Mouse (Mus musculus) gastrocnemius, postnatal 14 days (tissue): ENCODE data around the gene Lrrc9. TPM values are rescaled to one million over a fixed set of nuclear protein-coding genes. Genes with fewer than 3 reads are reported as not detected.
A peak's percentile ranks its signal among the peaks of the same experiment; 100 is the strongest.

Experiments
- DNase-seq: peaks from one replicate; pipeline ENCODE4 v3.0.0; 2021; ENCODE audit warnings: mixed read lengths
- intact Hi-C: fragments of 180-260 bp; cut with DNase I; formaldehyde crosslinking; loops from one replicate; pipeline ENCODE4 v1.15.1; 2025; ENCODE audit warnings: low total_unique reads
- microRNA-seq, 2 experiments: library from miRNA; unstranded; fragments of <30 nt; microRNA quantifications; one replicate each; pipeline ENCODE4 v1.2.0; 2021
- total RNA-seq, 2 experiments: library from RNA; stranded (reverse); gene quantifications; 2 replicates each; pipeline ENCODE4 v1.2.3; 2021

Lrrc9 gene
- total RNA-seq, 2 experiments from 2014 or later, result 0.06 TPM; not detected in 1

DNA sequence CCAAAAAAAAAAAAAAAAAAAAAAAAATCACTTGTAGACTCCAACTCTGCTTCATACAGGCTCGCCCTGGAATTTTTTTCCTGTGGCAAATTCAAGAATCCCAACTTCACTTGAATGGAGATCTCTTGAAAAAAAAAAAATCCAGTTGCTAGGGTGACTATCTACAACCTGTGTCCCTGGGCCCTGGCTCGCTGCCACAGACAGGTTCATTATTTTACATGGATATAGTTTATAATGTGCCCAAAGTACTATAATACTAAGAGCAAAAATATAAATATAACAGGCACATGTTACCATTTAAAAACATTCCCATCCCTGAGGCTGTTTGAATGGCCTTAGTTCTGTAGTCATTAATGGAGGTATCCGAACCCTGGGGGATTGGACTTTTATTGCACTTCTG, 93.9 kb downstream of the Lrrc9 start:
- intact Hi-C loops, result loop anchor here (10.0 kb wide), 1 partner anchor 129 kb away; the partner anchor contains the start of gene Dhrs7

DNA sequence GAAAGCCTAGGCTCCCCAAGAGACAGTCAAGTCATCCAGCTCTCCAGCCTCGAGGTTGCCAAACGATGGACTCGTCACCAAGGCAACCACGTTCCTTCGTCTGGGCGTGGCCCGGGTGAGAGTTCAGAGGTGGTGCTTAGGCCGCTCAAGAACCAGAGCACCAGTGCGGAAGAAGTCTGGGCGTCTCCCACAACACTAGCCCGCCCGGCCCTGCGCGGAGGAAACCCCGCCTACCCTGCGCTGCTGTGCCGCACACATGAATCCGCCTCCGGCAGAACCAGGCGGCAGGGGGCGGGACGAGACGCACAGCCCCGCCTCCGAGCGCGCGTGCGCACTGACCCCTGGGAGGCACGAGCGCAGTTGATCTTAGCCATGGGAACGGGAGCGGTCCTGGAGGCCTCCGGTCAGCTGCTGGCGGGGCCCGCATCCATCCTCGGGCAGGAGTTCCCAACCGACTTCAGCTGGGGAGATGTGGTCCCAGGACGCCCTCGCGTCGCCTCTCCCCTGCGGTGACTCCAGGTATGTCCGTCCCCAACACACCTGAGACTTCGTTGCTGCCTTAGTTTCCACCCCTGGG, 94.4 kb downstream of the Lrrc9 start, which contains the start of gene Pcnx4:
Gene Pcnx4, plus strand, starts transcription at position 363 of the 577 bp plus-strand sequence.
- intact Hi-C loops, result loop anchor here (10.0 kb wide), 1 partner anchor 129 kb away; the partner anchor contains the start of gene Dhrs7

More for the DNA sequence above, 93.9 kb downstream of the Lrrc9 start:
- no peak for DNase-seq

DNA sequence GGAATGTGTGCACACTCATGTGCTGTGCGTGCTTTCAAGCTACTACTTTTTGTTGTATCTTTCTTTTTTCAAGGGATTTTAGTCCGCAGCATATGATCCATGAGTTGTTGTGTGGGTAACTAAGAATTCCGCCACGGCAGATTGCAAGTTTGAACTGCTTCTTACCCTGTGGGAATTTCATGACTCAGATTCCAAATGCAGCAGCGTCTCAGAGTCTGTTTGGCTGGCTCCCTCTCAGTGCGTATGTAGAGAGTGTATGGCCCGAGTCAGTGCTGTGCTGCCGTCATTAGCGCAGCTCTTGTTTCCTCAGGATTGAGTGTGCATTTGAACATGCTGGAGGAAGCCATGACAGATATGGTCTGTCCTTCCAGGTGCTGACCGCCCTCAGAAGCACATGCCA, 96.9 kb downstream of the Lrrc9 start:
- DNase-seq, result no peak
- intact Hi-C loops, result loop anchor here (10.0 kb wide), 1 partner anchor 126 kb away; the partner anchor contains the start of gene Dhrs7

More for the DNA sequence above, 94.4 kb downstream of the Lrrc9 start, which contains the start of gene Pcnx4:
- DNase-seq, result peak; percentile 97

DNA sequence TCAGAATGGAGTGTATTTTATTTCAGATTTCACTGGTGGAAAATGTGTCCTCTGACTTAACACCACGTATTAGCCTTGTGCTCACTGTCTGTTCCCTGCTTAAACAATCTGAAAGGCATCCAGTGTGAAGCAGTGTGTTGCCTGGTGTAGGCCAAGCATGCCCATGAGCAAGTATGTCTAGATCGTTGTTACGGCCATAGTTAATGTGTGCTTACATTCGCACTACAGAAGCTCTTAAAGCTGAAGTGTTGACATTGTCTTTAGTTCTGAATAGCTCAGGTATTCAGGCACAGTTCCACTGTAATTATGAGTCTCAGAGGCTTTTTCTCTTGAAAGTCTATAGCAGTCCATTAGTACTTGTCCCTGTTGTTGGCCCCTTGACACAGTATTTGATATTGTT, 112.7 kb downstream of the Lrrc9 start:
- DNase-seq, result no peak
- intact Hi-C loops, result no loop called here

DNA sequence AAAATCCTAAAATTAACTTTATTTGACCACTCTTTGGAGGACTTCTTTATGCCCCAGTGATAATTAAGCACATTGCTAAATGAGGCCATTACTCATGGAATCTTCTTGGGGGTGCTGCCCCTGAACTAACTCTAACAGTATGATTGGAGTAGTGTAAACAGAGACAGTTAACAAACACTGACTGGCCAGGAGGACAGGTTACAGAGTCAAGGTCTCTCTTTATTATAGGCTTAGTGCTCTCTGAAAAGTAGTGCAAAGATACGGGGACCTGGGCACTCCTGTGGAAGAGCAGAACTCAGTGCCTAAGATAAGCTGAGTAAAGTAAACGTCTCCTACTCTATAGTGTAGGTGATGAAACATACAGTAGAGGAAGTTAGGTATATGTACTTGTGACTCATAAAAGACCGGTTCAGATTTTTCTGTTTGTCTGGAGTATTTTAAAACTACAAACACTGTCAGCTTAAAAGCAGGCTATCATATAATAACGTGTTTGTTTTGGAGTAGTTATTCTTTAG, 122.7 kb downstream of the Lrrc9 start:
- DNase-seq, result no peak
- intact Hi-C loops, result no loop called here

Small RNAs within 50 kb of the gene (microRNA-seq; reads per million reads assigned to microRNA genes)
- 0 reads per million in 2 experiments for gene Gm44392

Other genes starting within 250 kb of the Lrrc9 start
- 1 to 10 TPM; 3.3 to 4.6 TPM for gene Rtn1, start 32.8 kb upstream of the Lrrc9 start, total RNA-seq
- gene Pcnx4, start 94.5 kb downstream of the Lrrc9 start, total RNA-seq, result 1 to 10 TPM; 2.1 to 2.6 TPM
- gene Gm4756, start 207.8 kb downstream of the Lrrc9 start, total RNA-seq, result not detected
- 10 to 100 TPM; 21.9 to 26.7 TPM for gene Dhrs7, start 223.0 kb downstream of the Lrrc9 start, total RNA-seq